Comparison of ENCODE assay signal across 8 mouse cellular contexts in the genomic region with DNA sequence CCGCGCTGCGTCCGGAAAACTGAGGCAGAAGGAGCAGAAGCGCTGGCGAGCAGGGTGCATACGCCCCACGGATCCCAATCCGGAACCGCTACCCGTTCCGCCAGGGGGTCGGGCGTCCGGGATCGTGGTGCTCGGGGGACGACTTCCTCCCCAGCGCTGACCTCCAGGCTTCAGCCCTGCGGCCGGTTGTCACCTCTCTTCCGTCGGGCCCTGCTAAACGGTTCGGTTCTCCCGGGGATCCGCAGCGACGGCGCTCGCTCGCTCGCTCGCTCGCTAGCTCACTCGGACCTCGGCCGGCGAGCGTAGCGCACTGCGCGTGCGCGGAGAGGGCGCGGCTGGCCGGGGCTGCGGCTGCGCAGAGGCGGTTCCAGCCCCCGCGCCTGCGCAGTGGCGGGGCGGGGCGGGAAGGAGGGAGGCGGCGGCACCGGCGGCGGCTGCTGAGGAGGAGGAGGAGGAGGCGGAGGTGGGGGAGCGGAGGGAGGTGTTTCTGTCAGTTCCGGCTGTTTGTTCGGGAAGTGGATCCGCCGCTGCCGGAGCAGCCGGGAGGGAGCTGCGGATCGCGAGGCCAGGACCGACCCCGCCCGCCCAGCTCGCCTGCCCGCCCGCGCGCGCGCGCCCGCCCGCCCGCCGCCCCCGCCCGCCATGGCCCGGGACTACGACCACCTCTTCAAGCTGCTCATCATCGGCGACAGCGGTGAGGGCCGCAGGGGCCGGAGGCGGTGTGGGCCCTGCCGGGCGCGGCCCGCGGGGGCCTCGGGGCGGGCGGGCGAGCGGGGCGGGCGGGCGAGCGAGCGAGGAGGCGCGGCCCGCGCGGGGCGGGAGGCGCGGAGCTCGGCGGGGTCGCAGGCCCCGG. TPM values are rescaled to one million over a fixed set of nuclear protein-coding genes. Genes with fewer than 3 reads are reported as not detected.
DNase-seq lines count a peak whose midpoint lies in the region; ATAC-seq lines count a peak whose summit lies in the region.

A gene (plus strand): TSS at position 404 of the 853 bp plus-strand sequence.

- DNase-seq in adrenal gland, adult (ENCODE audit: inconsistent age in 2 of 2, low spot score in 1 of 2): peak; percentile 97 to 98
- peak; percentile 93 for DNase-seq in embryo, embryonic 10.5 days (ENCODE audit: low spot score)
- DNase-seq in gastrocnemius, postnatal 25 days: peak; percentile 96
- DNase-seq in intestine, embryonic 14.5 days (ENCODE audit: low spot score): peak; percentile 94
- DNase-seq in left cerebral cortex, postnatal 14 days (ENCODE audit: low spot score in 2 of 2): peak; percentile 88 to 92
- DNase-seq in mesoderm, embryonic 11.5 days (ENCODE audit: low read depth, low spot score): peak; percentile 92
- DNase-seq in right cerebral cortex, postnatal 36 days (ENCODE audit: low spot score in 2 of 2): peak; percentile 84 to 86
- DNase-seq in yolk sac, embryonic 10.5 days (ENCODE audit: low spot score): peak; percentile 93

- H3K27me3 ChIP-seq in intestine, embryonic 14.5 days (replicated peaks; ENCODE audit: control insufficient read depth, insufficient read depth, low read length): no peaks in the 10 kb centered on the region

- H3K9ac ChIP-seq in intestine, embryonic 14.5 days (ENCODE audit: low read length): peak within 1 kb of the TSS; percentile 75

- peak within 1 kb of the TSS; percentile 85 for H3K4me2 ChIP-seq in intestine, embryonic 14.5 days (ENCODE audit: low read length)

- H3K4me1 ChIP-seq in intestine, embryonic 14.5 days (replicated peaks; ENCODE audit: control insufficient read depth, insufficient read depth, low read length): peaks cover 17% of the 10 kb centered on the region

- intact Hi-C loops in left cerebral cortex, postnatal 14 days (cut with DNase I): no loop called here

- under 1% methylated on average over 63 of the region's 125 CpGs for WGBS in intestine, embryonic 14.5 days

- peak; percentile 73 for ATAC-seq in intestine, embryonic 14.5 days (replicated peaks; ENCODE audit: low FRiP score, low TSS enrichment, low read depth)

- H3K27ac ChIP-seq in intestine, embryonic 14.5 days (ENCODE audit: low read depth): peak within 1 kb of the TSS; percentile 54

- 0 out of 2 replicates have a peak, but pooled peaks cover 5% of the 10 kb centered on the region for H3K36me3 ChIP-seq in intestine, embryonic 14.5 days (ENCODE audit: control insufficient read depth, insufficient read depth, low read length)

- H3K9me3 ChIP-seq in intestine, embryonic 14.5 days (ENCODE audit: control insufficient read depth, low read length): no peaks in the 10 kb centered on the region

- peak within 1 kb of the TSS; percentile 86 for H3K4me3 ChIP-seq in intestine, embryonic 14.5 days (ENCODE audit: low read depth, low read length)

RNA-seq across cellular contexts. Expression of the gene that starts here (rescaled TPM):
- total RNA-seq in gastrocnemius, postnatal 25 days (2021): 10 to 100 TPM; 28.1 to 31.2 TPM
- polyA plus RNA-seq in intestine, embryonic 14.5 days (2014; fragmentation: Nextera tagmentation; extraction: Ambion mirVana): 16.3 and 19.5 TPM in 2 replicates
- total RNA-seq in left cerebral cortex, postnatal 14 days (2021): 10 to 100 TPM; 85.5 to 86.3 TPM

Comparison
In these comparisons a context has a peak if more than half of its experiments do, and no peak if none do; other contexts are left out.
1. Peak in every context shown above with its lines: DNase-seq, ATAC-seq, H3K4me3 ChIP-seq and H3K27ac ChIP-seq.